Mouse (Mus musculus) skeletal muscle tissue, postnatal 0 days (tissue): Measurements from ENCODE around the gene Zfp664. TPM values are rescaled to one million over a fixed set of nuclear protein-coding genes. Genes with fewer than 3 reads are reported as not detected.

Experiments
- polyA plus RNA-seq: library from polyadenylated mRNA; unstranded; fragments of >200 nt; fragmentation: Nextera tagmentation; extraction: Ambion mirVana; gene quantifications from 2 replicates; pipeline ENCODE4 v1.2.1, GENCODE M21; 2015

Gene Zfp664
- polyA plus RNA-seq: 25.1 and 25.4 TPM in 2 replicates

DNA sequence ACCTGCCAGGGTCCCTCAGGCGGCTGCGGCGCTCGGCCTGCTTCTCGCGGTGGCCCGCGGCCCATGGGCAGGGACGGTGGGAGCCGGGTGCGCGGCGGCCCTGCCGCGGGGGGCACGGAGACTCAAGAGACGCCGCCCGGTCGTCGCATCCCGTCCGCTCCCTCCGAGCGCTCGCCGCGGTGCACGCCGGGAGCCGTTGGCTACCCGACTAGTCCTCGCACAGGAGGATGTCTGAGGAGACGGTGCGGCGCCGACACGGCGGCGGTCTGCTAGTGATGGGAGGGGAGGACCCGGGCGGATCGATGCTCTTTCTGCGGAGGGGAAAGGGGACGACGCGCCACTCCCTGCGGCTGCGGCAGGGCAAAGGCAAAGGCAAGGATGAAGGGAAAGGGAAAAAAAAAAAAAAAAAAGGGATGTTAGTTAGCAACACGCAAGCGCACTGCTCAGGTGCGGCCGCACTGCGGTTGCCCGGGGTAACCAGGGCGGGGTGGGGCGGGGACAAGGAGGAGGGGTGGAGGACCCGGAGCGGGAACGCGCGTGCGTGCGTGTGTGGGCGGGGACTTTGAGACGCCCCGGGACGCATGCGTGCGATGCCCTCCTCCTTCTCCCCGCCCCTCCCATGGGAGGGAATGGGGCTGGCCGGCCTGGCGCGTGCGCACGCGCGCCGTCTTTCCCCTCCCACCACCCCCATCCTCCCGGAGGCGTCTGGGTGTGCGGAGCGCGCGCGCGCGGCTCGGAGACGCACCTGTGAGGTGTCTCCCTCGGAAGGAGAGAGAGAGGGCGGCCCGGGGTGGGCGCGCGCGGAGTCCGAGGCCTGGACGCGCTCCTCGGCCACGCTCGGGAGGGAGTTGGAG, at the start of gene Zfp664, which contains the start of gene Ccdc92:
Gene Zfp664, plus strand, starts transcription at position 679 of the 854 bp plus-strand sequence.
Gene Ccdc92, minus strand, starts transcription at position 412 of the 854 bp plus-strand sequence.

Other genes with a start within 250 kb of the Zfp664 start
- 17.0 and 19.4 TPM in 2 replicates for gene Atp6v0a2, start 234.1 kb upstream of the Zfp664 start, polyA plus RNA-seq
- 0.01 TPM in 1 of 2 replicates, not detected in the other for gene Dnah10, start 137.6 kb upstream of the Zfp664 start, polyA plus RNA-seq
- 0.18 and 0.52 TPM in 2 replicates for gene Ccdc92, start 267 bp upstream of the Zfp664 start, polyA plus RNA-seq
- 1.8 and 3.0 TPM in 2 replicates for gene Rflna, start 140.5 kb downstream of the Zfp664 start, polyA plus RNA-seq